Mouse (Mus musculus): ENCODE results near the gene Rpf2. TPM values are rescaled to one million over a fixed set of nuclear protein-coding genes. Genes with fewer than 3 reads are reported as not detected.

Rpf2 gene
- total and polyA plus RNA-seq, 3 experiments: 92.8 to 122 TPM; not detected in 1

DNA sequence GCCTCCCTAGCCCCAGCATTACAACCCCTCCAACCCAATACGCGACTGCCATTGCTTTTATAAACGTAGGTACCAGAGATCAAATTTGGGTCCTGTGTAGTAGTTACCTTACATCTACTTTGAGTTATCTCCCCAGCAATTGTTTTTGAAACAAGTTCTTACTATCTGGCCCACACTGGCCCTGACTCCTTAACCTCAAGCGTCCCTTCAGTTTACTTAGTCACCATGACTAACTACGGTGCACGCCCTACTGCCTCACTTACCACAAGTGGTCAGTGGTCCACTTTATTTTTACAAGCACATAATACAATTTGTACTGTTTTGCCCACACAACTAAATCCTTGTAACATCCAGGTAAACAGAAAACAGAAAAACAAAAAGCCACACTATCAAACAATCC is 45.8 kb upstream of the Rpf2 start:
- Histone ChIP-seq H3K4me3 (ENCODE audit: control insufficient read depth in 1 of 2, insufficient read depth in 1 of 2, low read depth in 2 of 2, low read length in 2 of 2) (no peak overlapping the region), H3K27ac (ENCODE audit: control insufficient read depth, low read depth, low read length) (no peak overlapping the region), H3K4me1 (ENCODE audit: control insufficient read depth in 1 of 2, insufficient read depth in 2 of 2, low read length in 2 of 2) (peaks cover 3 to 5% of the 10 kb centered on the region in 2 experiments; a peak in 2 of 4 replicates), H3K27me3 (ENCODE audit: control insufficient read depth in 1 of 2, insufficient read depth in 2 of 2, low read length in 2 of 2) (no peaks in the 10 kb centered on the region), H3K9ac (ENCODE audit: control insufficient read depth, low read depth, low read length, poor library complexity, severe bottlenecking) (no peak overlapping the region), H3K9me3 (replicated peaks; ENCODE audit: insufficient read depth, low read length) (no peaks in the 10 kb centered on the region), H3K36me3 (ENCODE audit: control insufficient read depth in 1 of 2, insufficient read depth in 2 of 2, low read length in 2 of 2) (peaks cover 19 to 28% of the 10 kb centered on the region in 2 experiments), H3K79me2 (ENCODE audit: control insufficient read depth, insufficient read depth, low read length, poor library complexity) (peaks cover 53% of the 10 kb centered on the region)
- TF ChIP-seq MEF2A (IDR thresholded peaks at IDR 0.05; ENCODE audit: extremely low read depth, insufficient replicate concordance, low read depth, low read length, poor library complexity, severe bottlenecking) (no peak), MAZ (IDR thresholded peaks at IDR 0.05; ENCODE audit: low read depth, low read length) (no peak), SMC3 (IDR thresholded peaks at IDR 0.05; ENCODE audit: low read depth, low read length) (no peak), TBP (IDR thresholded peaks at IDR 0.05; ENCODE audit: low read depth, low read length) (no peak), ZKSCAN1 (IDR thresholded peaks at IDR 0.05; ENCODE audit: low read depth, low read length) (no peak), JUND (IDR thresholded peaks at IDR 0.05; ENCODE audit: low read depth, low read length) (no peak), MAX (IDR thresholded peaks at IDR 0.05; ENCODE audit: low read length) (no peak), CHD2 (IDR thresholded peaks at IDR 0.05; ENCODE audit: low read length) (no peak), ZMIZ1 (IDR thresholded peaks at IDR 0.05; ENCODE audit: low read depth, low read length) (no peak), NRF1 (IDR thresholded peaks at IDR 0.05; ENCODE audit: insufficient read depth, low read depth, low read length, poor library complexity, severe bottlenecking) (no peak), BHLHE40 (IDR thresholded peaks at IDR 0.05; ENCODE audit: borderline replicate concordance, low read depth, low read length) (no peak), TCF12 (IDR thresholded peaks at IDR 0.05; ENCODE audit: low read depth, low read length) (no peak), TAL1 (IDR thresholded peaks at IDR 0.05; ENCODE audit: low read length) (no peak), POLR2A (IDR thresholded peaks at IDR 0.05; ENCODE audit: control insufficient read depth in 1 of 2, insufficient read depth in 1 of 2, low read depth in 1 of 2, low read length in 2 of 2, poor library complexity in 1 of 2) (no peak), ZNF384 (IDR thresholded peaks at IDR 0.05; ENCODE audit: low read depth, low read length) (no peak), CTCF (IDR thresholded peaks at IDR 0.05 in 2 of 3, conservative IDR thresholded peaks at IDR 0.05 in 1 of 3; ENCODE audit: control insufficient read depth in 1 of 3, insufficient read depth in 1 of 3, low read depth in 2 of 3, low read length in 3 of 3, poor library complexity in 1 of 3, severe bottlenecking in 1 of 3) (no peak)
- no peak for DNase-seq (ENCODE audit: low read depth, low spot score)

DNA sequence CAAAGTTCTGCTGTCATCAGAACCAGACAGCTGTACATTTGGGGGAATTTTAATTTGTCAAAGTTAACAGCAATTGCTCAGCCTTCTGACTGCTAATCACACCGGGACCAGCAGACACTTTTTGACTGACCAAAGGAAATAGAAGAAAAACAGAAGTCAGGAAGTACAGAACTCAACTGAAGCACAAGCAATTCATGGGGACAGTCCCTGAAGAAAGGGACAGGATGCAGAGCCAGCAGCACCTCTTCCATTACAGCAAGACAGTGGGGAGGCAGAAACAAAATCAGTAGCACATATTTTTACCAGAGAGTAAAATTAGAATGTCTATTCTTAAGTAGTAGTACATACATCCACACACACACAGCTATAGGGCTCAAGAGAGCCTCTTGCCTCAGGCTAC is 39.9 kb upstream of the Rpf2 start:
- H3K79me2 ChIP-seq (ENCODE audit: control insufficient read depth, insufficient read depth, low read length, poor library complexity): peaks cover 2% of the 10 kb centered on the region; the same call in 1 of the 2 replicates
- no peak for TF ChIP-seq ZKSCAN1 (IDR thresholded peaks at IDR 0.05; ENCODE audit: low read depth, low read length)
- no peak for TF ChIP-seq BHLHE40 (IDR thresholded peaks at IDR 0.05; ENCODE audit: borderline replicate concordance, low read depth, low read length)
- no peak for TF ChIP-seq ETS1 (IDR thresholded peaks at IDR 0.05; ENCODE audit: low read depth, low read length)
- TF ChIP-seq POLR2AphosphoS5 (IDR thresholded peaks at IDR 0.05; ENCODE audit: borderline replicate concordance, low read depth, low read length): no peak
- TF ChIP-seq MEF2A (IDR thresholded peaks at IDR 0.05; ENCODE audit: extremely low read depth, insufficient replicate concordance, low read depth, low read length, poor library complexity, severe bottlenecking): no peak
- TF ChIP-seq USF2 (IDR thresholded peaks at IDR 0.05; ENCODE audit: borderline replicate concordance in 1 of 2, insufficient read depth in 1 of 2, low read depth in 1 of 2, low read length in 2 of 2): no peak
- no peak for TF ChIP-seq NELFE (IDR thresholded peaks at IDR 0.05; ENCODE audit: low read depth, low read length)
- TF ChIP-seq SMC3 (IDR thresholded peaks at IDR 0.05; ENCODE audit: low read depth, low read length): no peak
- TF ChIP-seq ELF1 (IDR thresholded peaks at IDR 0.05; ENCODE audit: low read depth, low read length): no peak
- no peak for TF ChIP-seq RAD21 (IDR thresholded peaks at IDR 0.05; ENCODE audit: low read depth, low read length)
- TF ChIP-seq ZNF384 (IDR thresholded peaks at IDR 0.05; ENCODE audit: low read depth, low read length): no peak
- TF ChIP-seq CHD1 (IDR thresholded peaks at IDR 0.05; ENCODE audit: low read depth, low read length): no peak
- TF ChIP-seq ZC3H11A (IDR thresholded peaks at IDR 0.05; ENCODE audit: low read depth, low read length): no peak
- TF ChIP-seq POLR2A (IDR thresholded peaks at IDR 0.05; ENCODE audit: control insufficient read depth in 1 of 2, insufficient read depth in 1 of 2, low read depth in 1 of 2, low read length in 2 of 2, poor library complexity in 1 of 2): no peak; a peak in 1 of 4 replicates
- H3K27me3 ChIP-seq (ENCODE audit: control insufficient read depth in 1 of 2, insufficient read depth in 2 of 2, low read length in 2 of 2): no peaks in the 10 kb centered on the region
- H3K4me1 ChIP-seq (ENCODE audit: control insufficient read depth in 1 of 2, insufficient read depth in 2 of 2, low read length in 2 of 2): no peaks in the 10 kb centered on the region
- no peak overlapping the region for H3K9ac ChIP-seq (ENCODE audit: control insufficient read depth, low read depth, low read length, poor library complexity, severe bottlenecking)
- H3K9me3 ChIP-seq (replicated peaks; ENCODE audit: insufficient read depth, low read length): no peaks in the 10 kb centered on the region
- DNase-seq (ENCODE audit: low read depth, low spot score): no peak
- H3K27ac ChIP-seq (ENCODE audit: control insufficient read depth, low read depth, low read length): no peak overlapping the region
- H3K36me3 ChIP-seq (ENCODE audit: control insufficient read depth in 1 of 2, insufficient read depth in 2 of 2, low read length in 2 of 2): peaks cover 2 to 7% of the 10 kb centered on the region in 2 experiments; a peak in 3 of 4 replicates
- H3K4me3 ChIP-seq (ENCODE audit: control insufficient read depth in 1 of 2, insufficient read depth in 1 of 2, low read depth in 2 of 2, low read length in 2 of 2): no peak overlapping the region

Measured in MEL (cell line).